Mouse (Mus musculus): ENCODE data around the gene Pex5l.

DNA sequence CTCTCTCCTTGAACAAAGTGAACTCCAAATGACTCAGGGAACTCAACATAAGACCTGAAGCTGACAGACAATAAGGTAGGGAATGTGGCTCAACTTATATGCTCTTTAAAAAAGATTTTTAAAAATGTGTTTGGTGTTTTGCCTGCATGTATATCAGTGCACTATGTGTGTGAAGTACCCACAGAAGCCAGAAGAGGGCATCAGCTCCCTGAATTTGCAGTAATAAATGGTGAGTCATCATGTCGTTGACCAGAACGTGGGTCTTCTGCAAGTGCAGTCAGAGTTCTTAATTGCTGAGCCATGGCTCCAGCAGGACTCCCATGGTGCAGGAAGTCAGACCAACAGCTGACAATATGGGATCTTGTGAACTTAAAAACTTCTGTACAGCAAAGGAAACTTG lies 177.5 kb downstream of the Pex5l start:
- TF ChIP-seq POLR2A (IDR thresholded peaks at IDR 0.05; ENCODE audit: control insufficient read depth, extremely low read depth, insufficient read depth, low read length, poor library complexity) (no peak), CTCF (IDR thresholded peaks at IDR 0.05; ENCODE audit: borderline replicate concordance, control insufficient read depth, extremely low read depth, insufficient read depth, low read length, poor library complexity) (no peak)

Data from thymus, adult 2 months (tissue).